Mouse (Mus musculus) brain, embryonic 18.5 days (tissue): Measurements from ENCODE around the gene Rhov.

Experiments
- DNase-seq: peaks from one replicate; pipeline ENCODE4 v3.0.0-alpha.2; 2012; ENCODE audit warnings: low read depth, low spot score

Rhov gene

DNA sequence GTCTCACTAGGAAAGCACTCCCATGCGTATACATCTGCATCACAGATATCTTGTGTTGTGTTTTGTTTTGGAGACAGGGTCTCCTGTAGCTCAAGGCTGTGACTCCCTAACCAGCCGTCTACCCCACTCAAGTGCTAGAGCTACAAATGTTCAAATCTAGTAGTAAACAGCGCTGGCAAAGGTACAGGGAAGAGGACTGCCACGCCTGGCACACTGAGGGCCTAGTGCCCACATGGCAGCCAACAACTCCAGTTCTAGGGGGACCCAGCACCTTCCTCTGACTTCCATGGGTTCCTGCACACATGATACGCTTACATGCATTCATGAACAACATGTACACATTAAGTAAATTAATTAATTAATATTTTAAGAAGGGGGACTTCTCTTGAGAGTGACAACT, 21.2 kb upstream of the Rhov start:
- no peak for DNase-seq

DNA sequence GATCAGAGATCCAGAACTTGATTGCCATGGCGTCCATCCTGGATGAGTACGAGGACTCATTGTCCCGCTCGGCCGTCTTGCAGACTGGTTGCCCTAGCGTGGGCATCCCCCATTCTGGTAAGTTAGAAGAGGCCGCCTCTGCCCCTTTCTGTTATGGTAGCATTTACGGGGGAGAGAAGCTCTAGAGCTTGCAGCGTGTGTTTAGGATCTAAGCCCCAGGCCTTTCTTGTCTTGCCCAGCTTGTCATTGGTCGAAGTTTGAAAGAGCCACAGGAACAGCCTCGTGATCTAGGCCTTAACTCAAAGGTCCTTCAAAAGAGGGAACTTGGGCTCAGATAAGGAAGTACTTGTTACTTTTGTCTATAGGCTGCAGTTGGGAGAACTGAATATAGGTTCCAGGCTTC, 17.9 kb upstream of the Rhov start:
- no peak for DNase-seq

DNA sequence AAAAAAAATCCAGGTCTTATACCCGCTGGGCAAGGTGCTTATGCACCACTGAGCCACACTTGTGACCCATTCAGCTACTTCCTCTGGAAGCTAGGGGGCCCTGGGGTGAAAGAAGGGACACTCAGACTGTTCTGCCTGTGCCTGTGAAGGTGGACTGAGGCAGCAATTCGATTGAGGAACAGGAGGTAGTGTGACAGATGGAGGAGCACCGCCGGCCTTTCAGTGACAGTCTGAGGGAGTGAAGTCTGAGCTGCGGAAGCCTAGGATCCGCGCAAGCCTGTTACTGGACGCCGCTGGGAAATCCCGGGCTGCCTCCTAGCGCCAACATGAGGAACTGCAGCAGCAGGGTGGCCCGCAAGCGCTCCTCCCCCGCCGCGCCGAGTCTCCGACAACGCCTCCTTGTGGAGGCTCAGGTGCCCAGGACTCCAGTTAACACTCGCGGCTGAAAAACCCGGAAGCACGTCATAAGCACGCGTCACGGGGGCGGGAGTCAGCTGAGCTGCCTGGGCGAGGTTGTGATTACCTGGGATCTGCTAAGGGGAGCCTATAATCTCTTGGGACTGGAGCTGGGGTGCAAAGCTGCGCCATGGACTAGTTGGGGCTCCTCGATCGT, 17.3 kb upstream of the Rhov start, which contains the start of gene Vps18:
Gene Vps18, plus strand, starts transcription at position 471 of the 613 bp plus-strand sequence.
- peak; percentile 91 for DNase-seq

DNA sequence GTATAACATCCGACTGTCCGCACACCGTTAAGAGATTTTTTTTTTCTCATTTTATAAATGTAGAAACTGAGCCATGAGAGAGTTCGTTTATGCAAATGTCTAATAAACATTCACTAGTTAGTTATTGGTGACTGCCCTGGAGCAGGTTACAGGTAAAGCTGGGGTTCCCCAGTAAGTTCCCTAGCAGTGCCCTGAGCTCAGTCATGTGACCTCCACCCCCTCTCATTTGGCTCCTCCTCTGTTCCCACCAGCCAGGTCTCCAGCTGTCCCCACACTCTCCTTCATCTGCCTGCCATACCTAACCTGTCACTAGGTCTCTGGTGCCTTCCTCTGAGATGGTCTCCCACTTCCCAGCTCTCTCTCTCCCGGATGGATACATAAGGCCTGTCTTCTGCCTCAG, 16.3 kb upstream of the Rhov start:
- DNase-seq, result no peak

DNA sequence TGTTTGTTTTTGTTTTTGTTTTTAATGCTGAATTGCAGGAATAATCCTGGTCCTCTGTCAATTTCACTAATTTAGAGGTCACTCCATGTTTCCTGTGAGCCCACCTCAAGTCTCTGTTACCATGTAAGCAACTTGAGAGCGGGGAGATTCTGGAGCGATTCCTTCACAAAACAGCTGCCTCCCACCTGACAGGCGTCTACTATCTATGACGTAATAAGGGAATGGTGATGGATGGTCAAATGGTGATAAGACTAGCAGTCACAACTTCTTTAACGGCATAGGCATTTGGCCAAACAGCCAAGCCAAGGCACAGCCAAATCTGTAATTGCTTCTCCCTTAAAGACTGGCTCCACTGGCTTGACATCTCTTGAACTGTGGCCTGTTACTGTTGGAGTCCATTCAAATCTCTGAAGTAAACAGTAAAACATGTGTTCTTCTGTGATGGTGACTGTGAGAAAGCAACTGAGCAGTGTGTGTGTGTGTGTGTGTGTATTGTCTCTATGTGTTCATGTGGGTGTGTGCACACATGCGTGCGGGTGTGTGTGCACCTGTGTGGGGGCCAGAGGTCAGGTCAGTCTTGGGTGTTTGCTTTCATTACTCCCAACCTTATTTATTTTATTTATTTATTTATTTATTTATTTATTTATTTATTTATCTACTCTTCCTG, 11.0 kb upstream of the Rhov start:
- no peak for DNase-seq

DNA sequence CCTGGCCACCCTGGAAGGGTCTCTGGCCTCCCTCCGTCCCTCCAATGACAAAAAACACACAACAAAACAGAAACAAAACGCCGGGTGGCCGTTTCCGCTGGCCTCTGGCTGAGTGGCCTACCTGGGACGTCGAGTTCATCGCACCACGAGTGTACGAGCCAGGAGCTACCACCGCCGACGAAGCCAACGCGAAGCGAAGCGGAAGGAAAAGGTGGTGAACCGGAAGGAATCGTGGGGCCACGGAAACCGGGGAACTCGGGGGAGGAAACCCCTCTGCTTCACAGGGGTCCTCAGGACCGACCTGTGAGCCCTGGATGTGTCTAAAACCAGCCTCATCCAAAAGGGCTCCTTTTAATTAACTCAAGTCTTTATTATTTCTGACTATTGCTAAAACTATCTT, 6.7 kb upstream of the Rhov start:
- DNase-seq, result no peak

DNA sequence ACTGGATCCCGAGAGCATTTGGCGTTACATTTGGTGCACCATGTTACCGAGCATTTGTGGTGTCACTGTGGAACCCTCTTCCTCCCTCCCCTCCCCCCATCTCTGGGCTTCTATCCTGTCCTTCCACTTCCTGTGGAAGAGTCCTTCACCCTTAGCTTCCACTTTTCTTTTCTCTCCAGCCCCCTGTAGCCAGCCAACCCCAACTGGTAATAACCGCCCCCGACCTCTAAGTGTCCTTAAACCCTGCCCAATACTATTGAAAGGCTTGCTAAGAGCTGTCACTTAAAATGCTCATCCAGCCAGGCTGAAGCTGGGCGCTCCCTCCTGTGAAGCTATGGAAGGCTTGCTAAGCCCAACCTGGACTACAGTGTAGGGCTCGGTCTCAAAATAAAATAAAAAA, 5.9 kb upstream of the Rhov start:
- no peak for DNase-seq

DNA sequence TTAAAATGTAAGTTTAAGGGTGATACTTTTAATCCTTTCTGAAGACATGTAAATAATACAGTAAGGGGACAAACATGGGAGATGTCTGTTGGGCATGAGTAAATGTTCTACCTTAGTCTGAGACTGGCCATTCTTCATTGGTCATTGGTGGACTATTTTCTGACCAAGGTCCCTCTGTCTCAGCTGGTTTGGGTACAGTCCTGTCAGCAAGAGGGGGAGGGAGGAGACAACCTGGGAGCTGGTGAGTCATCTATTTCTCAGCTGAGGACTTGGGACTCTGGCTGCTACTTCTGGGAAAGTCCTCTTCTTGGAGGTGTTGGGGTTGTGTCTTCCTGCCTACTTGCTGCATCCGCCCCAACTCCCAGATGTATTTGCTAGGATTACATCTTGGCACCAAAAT, 3.1 kb upstream of the Rhov start:
- no peak for DNase-seq

DNA sequence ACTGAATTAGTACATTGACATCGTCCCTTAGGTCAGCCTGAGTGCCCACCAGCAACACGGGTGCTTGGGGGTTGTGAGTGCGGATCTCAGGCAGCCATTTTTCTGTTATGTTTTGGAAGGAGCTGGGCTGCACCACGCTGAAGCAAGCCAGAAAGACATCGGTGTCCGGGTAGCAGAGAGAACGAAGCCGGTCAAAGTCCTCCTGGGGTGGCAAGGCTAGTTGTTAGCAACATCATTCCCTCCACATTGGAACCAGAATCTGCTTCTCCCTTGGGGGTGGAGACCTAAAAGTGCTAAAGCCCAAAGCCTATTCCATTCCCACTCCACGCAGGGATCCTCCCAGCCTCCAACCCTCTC, 808 bp downstream of the Rhov start:
- no peak for DNase-seq

DNA sequence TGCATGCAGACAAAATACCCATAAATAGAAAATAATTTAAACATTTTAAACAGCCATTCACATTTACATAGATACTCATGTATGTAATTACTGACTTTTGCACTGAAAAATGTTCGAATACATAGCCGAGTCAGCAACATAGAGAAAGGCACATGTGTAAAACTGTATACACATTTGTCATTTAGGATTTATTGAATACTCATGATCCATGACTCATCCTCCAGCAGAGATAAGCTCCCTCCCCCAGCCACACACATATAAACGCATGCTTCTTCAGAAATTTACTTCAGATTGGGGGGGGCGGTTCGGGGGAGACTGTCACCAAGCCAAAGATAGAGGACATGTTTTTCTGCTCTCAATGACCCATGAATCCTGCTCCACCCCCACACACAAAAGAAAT, 7.3 kb downstream of the Rhov start:
- DNase-seq, result no peak

DNA sequence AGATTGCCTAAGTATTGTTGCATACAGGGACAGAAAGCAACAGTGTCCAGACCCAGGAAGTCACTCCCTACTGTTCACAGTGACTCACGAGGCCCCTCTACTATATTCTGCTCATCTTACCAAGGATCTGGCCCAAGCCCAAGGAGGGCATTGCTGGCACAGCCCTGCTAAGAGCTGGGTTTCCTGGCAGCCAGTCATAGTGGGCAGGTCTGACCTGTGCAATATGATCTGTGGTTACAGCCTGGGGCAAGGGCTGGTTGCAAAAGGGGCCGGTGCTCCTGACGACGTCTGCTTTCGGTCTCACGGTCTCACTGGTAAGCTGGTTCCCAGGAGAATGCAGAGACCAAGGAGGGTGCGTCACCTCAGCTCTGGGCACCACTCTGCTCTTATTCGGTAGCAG, 8.1 kb downstream of the Rhov start:
- no peak for DNase-seq

DNA sequence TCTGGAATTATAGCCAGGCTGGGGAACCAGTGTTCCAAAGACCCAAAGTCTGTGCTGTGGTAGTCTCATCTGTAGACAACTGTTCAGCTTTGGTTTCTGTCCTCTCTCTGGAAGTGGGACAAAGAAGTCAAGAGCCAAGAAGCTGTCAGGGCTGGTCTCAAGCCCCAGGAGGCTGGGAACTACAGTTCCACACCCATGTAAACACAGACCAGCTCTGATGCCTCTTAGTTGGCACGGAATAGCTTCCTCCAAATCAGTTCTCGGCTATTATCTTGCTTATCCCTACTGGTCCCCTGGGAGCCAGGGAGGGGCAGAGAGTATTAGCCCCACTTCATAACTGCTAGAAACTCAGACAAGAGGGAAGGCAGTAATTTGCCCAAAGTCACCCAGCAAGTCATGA, 9.7 kb downstream of the Rhov start:
- no peak for DNase-seq

DNA sequence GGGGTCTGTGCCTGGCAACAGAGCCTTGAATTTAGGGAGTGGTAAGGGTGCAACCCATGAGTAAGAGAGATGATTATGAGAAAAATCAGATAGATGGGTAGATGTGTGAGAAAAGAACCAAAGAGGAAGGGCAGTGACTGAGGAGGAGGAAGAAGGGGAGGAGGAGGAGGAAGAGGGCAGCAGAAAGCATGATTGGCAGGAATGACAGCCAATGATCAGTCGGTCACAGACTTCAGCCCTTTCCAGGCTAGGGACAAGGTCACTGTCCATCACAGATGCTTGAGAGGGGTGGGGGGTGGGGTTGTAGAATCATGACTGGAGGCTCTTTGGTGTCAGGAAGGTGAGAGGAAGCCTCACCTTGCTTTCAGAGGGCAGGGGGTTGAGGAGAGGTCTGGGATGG, 10.6 kb downstream of the Rhov start:
- no peak for DNase-seq

DNA sequence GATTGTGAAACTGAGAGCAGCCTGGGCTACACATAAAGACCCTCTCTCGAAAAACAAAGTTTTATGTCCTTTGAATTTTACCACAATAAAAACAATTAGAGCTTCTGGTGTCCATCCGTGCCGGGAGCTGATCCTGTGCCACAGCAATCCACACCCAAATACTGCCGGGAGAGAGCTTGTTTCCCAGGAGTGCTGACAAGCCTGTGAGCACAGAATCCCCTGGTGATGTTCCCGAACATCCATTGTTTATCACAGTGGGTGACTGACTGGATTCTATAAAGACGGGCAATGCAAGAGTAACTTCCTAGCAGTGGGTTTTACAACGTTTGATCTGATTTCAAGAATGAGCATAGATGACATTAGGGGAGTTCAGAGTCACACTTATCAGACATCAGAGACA, 16.1 kb downstream of the Rhov start:
- DNase-seq, result no peak

DNA sequence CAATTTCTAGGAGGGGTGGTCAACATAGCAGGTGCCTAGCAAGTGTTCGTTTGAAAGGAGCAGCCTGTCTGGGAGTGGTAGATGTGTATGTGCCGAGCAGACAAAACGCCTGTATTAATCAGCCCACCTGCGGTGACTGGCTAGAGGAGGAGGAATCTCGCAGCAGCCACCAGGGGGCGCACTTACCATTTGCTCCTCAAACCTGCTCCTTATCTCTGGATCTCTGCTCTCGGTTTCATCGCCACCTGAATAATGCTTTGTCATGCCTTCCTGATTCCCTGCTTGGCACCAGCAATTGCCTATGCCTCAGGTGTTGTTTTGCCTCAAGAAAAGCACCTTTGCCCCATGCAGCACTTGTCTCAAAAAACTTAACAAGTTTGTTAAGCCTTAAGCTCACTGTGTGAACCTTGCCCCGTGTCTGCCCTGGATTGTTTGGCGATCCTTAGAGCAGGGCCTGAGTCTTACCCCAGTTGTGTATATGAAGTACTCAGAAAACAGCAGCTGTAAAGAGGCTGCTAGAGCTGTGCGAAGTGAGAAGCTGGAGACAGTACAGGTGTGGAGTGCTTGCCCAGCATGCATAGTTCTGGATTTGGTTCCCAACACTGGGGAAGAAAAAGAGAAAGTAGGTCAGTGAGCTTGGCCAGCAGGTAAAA, 20.1 kb downstream of the Rhov start:
- no peak for DNase-seq

DNA sequence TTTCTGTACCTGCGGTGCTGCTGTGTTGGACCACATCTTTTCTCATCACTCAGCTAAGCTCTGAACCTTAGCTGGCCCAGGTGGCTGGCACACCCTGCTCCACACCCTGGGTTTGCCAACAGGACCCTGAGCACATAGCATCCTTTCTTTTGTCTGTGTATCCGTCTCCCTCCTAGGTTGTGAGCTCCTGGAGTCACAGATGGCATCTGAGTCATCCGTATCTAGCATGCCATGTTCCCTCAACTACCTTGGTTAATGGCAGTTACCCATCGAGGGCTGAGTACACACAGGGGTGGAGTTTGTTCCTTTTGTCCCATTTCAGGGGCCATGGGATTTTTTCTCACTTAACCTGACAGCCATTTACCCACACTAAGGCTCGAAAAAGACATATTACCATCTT, 20.7 kb downstream of the Rhov start:
- no peak for DNase-seq

DNA sequence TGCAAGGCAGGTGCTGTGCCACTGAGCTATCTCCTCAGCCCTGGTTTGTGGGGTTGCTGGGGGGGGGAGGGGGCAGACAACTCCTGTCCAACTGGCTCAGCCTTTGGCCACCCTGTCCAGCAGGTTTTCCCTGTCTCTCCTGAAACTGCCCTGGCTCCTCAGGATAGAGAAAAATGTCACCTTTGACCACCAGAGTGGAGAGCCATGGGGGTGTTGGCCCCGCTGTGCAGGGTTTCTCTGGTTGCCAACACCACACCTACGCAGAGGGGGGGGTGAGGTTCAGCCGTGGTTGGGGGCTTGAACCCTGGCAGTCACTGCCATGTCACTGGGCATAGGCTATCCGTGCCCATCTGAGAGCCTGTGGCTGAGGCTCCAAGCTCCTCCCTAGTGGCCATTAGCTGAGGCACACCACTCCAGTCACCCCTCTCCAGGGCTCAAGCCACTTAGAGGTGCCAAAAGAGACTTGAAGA, 21.4 kb downstream of the Rhov start:
- DNase-seq, result no peak

DNA sequence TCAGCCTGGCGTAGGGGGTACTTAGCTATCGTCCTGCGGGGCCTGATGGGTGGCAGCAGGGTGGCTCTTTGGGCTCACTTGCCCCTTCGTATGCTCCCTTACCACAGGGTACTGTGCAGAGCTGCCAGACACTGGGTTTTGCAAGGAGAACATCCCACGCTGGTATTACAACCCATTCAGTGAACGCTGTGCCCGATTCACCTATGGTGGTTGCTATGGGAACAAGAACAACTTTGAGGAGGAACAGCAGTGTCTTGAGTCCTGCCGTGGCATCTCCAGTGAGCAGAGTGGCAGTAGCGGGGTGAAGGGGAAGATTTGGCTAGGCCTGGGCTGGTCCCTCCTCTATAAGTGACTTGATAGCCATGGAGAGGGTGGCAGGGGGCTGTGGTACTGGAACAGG, 23.2 kb downstream of the Rhov start:
- DNase-seq, result no peak

DNA sequence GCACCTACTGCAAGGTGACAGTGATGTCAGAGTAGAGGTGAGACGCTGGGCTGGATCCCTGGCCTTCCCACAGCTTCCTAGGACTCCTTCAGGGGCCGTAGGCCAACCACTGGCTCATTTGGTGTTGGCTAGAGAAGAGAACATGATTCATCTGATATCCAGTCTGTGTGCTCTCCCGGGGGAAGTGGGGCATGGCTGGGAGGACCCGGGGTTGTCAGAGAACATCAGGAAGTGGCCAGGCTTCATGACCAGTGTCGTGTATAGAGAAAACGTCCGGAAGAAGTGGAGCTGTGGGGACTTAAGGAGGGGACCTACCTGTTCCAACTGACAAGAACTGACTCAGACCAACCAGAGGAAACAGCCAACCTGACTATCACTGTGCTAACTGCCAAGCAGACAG, 25.8 kb downstream of the Rhov start:
- DNase-seq, result no peak

DNA sequence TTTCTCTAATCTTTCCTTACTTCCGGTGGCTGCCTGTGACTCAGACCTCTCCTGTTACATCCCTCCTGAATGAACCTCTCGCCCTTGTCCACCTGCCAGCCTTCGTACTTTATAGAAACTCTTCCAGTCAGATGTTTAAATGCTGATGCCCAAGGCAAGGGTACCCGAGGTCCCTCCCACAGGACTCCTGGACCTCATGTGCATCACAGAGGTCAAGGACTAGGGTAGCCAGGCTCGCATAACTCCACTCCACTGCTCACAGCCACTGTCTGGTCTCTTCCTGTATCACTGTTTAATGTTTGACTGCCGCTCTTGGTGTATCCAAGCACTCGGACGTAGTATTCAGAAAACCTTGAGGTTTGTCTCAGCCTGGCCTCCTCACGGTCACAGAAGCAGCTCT, 28.5 kb downstream of the Rhov start:
- no peak for DNase-seq

DNA sequence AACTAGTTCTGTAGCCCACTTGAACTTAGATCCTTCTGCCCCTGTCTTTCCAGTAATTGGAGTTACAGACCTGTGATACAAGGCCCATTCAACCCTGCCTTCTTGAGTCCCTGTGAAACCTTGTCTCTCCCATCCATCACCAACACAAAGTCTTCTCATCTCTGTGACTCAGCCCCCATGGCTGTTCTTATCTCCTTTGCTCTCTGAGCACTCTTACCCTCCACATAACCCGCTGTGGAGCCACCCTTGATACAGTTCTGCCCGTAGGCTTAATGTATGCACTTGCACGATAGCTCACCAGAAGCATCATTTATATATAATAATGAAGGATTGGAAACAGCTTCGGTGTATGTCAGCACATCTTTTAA, 30.3 kb downstream of the Rhov start:
- no peak for DNase-seq

DNA sequence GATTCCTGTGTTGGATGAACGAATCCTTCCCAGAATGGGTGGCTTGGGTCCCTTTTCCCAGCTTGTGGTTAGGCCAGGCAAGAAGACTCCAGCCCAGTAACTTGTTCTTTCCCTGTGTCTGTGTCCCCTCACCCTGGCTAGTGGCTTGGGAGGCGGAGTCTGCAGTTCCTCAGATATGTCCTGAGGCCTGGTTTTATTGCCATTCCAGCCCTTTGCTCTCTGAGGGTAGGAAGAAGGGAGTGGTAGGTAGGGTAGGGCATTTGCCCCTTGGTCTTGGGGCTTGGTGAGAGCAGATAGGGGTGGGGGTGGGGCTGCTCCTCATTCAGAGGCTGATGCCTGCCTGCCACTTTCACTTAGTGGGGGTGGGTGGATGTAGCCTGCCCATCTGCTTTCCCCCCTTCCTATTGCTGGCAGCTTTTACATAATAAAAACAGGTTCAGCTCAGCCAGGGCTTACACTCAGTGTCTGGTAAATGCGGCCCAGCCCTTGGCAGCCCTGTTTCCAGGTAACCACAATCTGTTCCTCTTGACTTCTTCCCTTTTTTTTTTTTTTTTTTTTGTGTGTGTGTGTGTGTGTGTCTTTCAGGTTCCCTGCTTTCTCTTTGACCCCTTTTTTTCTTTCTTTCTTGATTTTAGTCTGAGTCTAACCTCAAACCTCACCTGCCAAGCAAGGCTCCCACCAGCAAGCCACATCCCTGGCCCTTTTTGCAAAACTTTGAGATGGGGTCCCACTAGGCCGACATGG, 30.8 kb downstream of the Rhov start:
- no peak for DNase-seq

DNA sequence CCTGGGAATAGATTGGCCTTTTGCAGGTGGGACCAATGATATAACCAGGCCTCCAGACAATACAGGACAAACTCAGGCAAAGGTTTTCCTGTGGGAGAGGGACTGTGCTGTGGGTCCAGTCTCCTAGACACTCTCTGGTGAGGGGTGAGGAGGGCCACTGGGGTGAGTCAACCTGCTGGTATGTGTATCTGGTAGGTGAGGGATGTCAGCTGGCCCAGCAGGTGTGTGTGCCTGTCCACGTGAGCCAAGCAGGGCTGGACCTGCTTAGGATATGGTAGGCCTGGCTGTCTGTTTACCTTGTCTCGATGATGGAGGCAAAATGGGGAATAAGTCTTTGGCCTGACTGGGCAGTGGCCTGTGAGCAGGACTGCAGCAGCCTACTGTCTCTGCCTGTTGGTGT, 32.4 kb downstream of the Rhov start:
- no peak for DNase-seq
